Mouse (Mus musculus) testis, adult 2 months (tissue): ENCODE measurements around the gene Shank2.

Source experiments
- CTCF ChIP-seq: fragments of 200-500 bp; IDR thresholded peaks from 2 replicates; pipeline ENCODE4 v1.5.1; 2012; ENCODE audit warnings: low read depth, mild to moderate bottlenecking, inconsistent platforms, low read length, moderate library complexity; ENCODE audit not compliant: control insufficient read depth, insufficient read depth, insufficient replicate concordance
- POLR2A ChIP-seq: fragments of 200-500 bp; IDR thresholded peaks from 2 replicates; pipeline ENCODE4 v1.6.1; 2012; ENCODE audit warnings: low read depth, mild to moderate bottlenecking, inconsistent platforms, low read length, moderate library complexity; ENCODE audit not compliant: control insufficient read depth

GRCm38 (mm10) chr7:144378254-144378653, 376.5 kb downstream of the Shank2 start:
- TF ChIP-seq CTCF (no peak), POLR2A (no peak)
